Mouse (Mus musculus) 416B (cell line): ENCODE data around the gene Pax2.
"Not testable (repeated sequence)": the region's sequence is repeated elsewhere in the genome, so short reads cannot be mapped to it uniquely, and the experiment has no call there.

Experiments used
- DNase-seq: peaks from one replicate; pipeline ENCODE4 v3.0.0; 2011; ENCODE audit warnings: low read depth

The Pax2 gene

DNA sequence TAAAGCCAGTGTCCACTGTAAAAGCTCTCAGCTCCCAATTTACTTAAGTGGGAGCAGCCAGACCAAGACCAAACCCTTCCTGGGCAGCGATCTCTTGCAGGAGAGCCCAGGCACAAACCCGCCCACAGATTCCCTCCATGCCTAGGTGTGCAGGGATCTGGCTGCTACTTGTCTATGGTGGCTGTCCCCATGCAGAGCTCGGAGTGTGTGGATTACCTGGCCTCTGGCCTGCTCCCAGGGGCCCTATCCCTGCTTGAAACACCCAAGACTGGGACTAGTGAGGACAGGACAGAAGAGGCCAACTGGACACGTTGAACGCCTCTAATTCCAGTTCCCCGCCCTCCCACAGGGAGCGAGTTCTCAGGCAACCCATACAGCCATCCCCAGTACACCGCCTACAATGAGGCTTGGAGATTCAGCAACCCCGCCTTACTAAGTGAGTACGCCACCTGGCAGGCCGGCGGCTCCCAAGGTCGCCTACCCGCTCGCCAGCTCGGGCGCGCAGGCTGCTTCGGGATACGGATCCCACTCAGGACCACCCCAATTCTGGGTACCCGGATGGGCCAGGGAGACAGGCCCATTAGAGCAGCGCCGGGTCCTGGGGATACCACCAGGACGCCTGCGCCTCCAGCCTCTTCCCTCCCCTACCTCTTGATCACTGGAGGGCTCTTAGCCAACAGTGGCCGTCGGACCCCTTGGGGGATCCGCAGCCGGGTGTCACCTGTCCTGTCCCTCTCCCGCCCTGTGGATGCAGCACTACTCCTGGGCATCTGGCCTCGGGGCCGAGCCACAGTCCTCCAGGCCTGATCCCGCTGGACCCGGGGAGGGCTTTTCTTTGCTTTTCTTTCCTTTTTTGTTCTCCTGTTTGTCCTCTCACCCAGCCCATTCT is 79.4 kb downstream of the Pax2 start:
- DNase-seq = no peak

DNA sequence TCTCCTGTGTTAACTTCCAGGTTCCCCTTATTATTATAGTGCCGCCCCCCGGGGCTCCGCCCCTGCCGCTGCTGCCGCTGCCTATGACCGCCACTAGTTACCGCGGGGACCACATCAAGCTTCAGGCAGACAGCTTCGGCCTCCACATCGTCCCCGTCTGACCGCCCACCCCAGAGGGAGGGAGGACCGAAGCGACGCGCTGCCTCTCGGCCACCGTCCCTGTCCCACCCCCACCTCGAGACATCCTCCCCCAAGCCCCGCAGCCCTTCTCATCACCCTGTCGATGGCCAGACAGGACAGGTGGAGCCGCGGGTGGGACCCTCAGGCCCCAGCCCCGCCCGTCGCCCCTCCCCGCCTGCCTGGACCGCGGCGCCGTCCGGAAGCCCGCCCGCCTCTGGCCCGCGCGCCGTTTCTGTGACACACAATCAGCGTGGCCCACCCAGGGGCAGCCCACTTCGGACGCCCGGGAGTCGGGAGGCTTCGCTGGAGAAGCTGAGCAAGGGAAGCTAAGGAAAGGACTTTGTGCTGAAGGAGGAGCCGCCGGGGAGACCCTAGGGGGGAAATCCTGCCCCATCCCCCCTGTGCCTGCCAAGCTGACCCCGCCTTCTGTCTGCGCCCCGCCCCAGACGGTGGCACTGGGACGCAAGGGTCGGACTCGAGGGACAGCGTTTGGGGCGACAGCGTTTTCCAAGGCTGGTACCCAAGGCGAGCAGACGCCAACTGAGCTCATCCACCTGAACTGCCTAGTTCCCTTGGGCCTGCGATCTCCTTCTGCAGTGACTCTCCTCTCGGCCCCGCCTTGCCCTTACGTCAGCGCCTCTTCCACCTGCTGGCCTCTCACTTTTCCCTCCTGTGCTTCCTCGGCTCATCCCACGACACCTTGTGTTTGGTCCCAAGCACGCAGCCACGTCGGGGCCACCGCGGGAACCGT is 80.4 kb downstream of the Pax2 start:
- DNase-seq = no peak

DNA sequence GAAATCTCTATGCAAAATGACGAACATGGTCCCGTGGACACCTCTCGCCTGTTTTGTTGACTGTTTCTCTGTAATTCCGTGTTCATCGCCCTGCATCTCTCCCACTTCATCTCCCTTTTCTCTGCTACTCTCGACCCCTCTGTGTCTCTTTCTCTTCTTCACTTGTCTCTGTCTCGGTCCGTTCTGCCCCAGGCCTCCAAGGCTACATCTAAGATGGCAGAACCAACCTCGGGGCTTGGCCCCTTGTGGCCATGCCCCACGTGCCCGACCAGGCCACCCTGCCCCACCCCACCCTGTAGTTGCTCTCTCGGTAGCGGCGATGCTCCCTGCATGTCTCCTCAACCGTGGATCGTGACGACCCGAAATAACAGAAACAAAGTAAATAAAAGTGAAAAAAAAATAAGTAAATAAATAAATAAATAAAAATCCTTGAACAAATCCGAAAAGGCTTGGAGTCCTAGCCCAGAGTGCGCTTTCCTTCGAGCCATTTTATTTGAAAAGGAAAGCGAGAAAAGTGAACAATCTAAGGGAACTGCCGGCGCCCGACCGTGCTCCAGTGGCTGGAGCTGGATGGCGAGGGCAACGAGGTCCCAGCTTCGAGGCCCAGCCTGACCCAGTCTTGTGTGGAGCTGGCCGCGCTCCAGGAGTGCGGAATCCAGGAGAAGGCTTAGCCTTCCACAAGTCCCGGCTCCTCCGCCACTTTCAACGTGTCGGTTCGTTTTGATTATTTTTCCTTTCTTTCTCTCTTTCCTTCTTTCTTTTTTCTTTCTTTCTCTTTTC is 81.8 kb downstream of the Pax2 start:
- no peak for DNase-seq

DNA sequence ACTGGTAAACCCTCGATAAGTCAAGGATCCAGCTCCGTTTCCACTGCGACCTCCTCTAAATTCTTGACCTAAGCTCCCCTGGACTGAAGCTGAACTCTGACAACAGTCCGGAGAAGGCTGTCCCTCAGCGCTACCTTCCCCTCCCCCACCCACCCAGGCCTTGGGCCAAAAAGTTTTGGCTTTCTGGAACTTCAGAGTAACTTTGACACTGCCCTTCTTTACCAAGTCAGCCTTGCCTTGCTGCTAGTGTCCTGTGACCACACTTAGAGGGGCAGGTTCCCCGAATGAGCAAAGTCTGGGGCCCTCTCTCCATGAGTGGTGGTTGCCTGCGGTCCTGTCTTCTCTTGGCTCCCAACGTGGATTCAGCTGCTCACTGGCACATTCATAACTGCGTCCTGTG is 82.5 kb downstream of the Pax2 start:
- no peak for DNase-seq

DNA sequence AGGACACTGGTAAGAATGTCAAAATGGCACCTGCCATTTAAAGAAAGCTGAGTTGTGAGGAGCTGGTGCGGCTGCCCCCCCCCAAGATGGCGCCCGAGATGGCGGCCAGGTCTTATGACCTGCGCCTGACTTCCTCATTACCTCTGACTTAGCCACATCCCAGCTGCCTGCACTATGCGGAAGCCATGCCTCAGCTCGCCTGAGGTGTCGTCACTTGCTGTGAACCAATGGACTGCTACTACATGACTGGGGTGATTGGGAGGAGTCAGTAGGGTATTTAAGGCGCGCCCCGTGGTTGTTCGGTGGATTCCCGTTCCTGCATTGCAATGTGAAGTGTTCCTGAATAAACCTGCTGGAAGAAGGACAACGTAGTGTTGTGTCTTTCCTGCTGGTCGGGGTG is 86.8 kb downstream of the Pax2 start:
- DNase-seq = not testable (repeated sequence)

DNA sequence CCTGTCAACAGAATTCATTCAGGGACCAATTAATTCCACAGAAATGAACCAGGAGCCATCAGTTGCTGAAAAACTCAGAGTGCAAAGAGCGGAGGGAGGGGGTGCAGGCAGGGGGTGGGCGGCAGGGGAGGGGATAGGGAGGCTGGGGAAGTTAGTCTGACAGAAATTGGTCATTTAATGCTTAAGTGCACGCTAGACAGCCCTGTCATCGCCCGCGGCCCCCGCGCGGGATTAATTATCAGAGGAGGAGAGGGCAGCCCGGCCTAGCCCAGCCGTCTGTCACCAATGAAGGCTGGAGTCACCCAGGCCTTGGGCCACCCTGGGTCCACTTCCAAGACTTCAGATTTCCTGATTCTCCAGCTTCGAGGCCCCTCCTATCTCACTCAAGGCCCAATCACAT is 93.6 kb downstream of the Pax2 start:
- no peak for DNase-seq

DNA sequence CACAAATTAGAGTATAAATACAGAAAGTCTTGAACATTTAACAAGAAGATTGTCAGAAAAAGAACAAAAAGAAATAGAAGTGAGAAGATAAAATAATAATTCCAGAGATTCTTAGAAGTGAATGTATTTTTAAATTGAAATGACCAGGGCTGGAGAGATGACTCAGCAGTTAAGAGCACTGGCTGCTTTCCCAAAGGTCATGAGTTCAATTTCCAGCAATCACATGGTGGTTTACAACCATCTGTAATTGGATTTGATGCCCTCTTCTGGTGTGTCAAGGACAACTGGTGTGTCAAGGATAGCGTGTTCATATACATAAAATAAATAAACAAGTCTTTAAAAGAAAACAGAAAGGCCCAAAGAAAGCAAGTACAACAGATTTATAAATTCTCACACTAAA is 102.8 kb downstream of the Pax2 start:
- no peak for DNase-seq

DNA sequence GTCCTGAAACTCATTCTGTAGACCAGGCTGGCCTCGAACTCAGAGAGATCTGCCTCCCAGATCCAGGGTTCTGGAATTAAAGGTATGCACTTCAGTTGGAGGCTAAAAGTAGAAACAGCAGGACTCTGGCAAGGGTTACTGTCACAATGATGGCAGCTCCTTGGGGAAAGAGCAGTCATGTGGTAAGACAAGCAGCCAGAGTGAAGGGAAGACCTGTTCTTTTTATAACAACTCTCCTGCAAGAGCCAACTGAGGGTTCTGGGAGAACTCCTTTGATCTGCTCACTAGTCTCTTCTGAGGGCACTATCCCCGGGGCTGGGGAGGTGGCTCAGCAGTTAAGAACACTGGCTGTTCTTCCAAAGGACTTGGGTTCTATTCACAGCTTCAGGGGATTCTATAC is 112.9 kb downstream of the Pax2 start:
- no peak for DNase-seq

DNA sequence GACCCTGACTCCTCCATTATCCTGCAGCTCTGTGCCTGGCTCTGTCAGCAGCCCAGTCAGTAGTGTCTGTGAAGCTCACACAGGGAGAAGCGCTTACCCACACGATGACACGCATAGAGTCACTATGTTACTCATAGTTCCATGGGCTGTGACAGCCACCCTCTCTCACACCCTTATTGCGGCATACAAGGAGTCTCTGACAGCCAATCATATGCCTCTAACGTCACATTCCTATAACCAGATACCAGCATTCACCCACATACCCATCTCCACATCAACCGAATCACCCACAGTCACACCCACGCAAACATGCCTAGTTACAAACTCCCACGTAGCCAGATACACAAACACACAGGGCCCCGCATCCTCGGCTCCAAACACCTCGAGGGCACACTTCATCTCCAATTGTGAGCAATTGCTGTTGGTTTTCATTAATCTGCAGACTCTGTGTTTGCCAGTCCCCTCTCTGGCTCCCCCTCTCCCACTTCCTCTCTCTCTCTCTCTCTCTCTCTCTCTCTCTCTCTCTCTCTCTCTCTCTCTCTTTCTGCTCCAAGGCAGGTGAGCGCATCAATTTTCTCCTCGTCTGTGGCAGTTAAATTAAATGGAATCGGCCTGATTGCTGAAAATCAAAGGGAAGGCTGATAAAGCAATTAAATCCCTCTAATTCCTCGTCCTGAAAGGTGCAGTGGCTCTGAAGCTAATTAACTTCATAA is 118.5 kb downstream of the Pax2 start:
- DNase-seq = no peak

DNA sequence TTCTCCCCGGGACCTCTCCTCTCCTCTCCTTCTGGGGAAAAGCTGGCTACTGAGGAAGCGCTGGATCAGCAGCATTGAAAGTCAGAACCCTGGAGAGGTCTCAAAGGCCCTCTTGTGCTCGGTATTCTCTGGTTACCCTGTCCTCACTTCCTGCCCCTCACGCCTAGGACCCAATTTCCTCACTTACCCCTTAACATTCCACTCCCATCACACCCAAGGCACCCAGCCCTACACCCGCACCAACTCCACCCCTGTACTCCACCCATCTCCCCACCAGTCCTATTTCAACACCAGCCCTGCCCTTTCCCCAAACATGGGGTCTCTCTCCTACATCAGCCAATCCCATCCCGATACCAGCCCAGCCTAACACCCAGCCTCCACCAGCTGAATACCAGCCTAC is 119.1 kb downstream of the Pax2 start:
- no peak for DNase-seq

DNA sequence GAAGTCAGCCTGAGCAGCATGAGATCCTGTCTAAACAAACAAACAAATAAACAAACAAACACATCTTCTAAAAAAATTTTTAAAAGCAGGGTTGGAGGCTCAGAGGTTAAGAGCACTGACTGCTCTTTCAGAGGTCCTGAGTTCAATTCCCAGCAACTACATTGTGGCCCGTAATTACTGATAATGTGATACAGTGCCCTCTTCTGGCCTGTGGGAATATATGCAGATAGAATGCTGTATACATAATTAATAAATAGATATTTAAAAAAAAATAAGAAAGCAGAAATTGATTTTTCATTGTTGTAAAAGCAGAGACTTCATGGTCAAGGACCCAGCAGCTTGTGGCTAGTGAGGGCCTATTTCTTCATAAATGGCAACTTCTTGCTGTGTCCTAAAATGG is 119.9 kb downstream of the Pax2 start:
- no peak for DNase-seq

DNA sequence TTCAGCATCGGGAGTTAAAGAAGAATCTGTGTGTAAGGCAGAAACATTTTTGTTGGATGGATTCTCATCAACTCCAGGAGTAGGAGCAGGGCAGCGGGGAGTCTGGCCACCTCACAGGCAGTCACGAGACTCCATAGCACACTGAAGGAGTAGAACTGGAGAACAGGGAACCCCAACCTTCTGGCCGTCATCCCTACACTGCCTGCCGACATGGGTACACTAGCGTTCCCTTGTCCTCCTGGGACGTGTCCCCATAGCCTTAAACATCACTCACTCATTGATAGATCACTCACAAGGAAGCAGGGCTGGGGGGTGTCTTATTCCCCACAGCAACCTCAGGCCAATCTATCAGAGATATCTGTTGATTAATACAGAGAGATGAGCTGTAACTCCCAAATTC is 120.7 kb downstream of the Pax2 start:
- no peak for DNase-seq

DNA sequence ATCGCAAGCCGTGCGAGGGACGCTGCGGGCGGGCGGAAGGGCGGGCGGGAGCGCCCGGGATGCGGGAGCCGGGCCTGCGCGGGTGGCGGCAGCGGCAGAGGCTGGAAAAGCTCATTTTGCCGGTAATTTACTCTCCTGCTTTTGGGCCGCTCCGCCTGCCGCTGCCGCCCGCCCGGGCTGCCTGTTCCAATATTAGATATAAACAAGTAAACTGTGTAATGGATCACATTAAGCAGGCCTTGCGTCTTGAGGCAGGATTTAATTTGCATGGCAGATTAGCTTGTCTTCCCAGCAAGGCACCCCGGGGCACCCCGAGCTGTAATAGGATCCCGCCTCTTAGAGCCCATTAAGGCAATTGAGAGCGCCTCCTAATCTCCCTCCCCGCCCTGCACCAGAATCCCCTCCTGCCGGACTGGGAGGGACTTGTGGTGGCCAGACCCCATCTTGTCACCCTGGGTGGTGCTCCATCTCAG is 126.7 kb downstream of the Pax2 start:
- DNase-seq = no peak

DNA sequence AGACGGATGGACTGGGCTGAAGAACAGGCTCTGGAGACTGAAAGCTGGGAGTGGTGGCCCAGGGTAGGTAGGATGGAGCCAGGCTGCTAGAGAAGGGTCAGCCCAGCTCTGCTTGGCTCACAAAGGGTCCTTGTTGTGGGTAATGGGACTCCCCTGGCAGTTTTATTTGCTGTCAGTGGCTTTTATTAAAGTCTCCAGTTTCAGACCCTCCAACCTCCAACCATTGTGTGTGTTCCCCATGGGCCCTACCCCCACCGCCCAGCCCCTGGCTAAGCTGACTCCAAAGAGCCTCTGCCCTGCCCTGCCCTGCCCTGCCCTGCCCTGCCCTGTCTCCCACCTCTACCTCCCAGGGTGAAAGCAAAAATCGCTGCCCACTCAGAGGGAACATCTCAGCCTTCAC is 128.5 kb downstream of the Pax2 start:
- DNase-seq = no peak

DNA sequence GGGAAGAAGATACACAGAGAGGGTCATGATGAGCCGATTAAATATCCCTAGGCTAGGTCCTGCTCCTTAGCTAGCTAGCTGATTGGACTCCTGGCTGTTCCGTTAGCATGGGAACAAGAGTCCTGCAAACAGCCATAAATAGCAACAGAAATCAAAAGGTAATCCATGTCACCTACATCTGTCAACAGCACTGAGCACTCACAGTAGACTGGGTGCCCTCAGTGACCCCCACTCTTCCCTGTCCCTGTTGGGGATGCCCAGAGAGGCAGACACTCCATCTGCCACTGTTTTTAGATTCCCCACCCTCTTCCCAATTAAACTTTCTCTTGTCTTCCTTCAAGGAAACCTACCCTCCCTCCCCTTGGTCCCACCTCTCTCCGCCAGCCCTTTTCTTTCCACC is 130.6 kb downstream of the Pax2 start:
- DNase-seq = no peak
